Mouse (Mus musculus) embryonic facial prominence, embryonic 12.5 days (tissue): Measurements from ENCODE around the gene Creb3l2. TPM values are rescaled to one million over a fixed set of nuclear protein-coding genes. Genes with fewer than 3 reads are reported as not detected.
"Not testable (repeated sequence)": the region's sequence is repeated elsewhere in the genome, so short reads cannot be mapped to it uniquely, and the experiment has no call there.

Experiments
- ATAC-seq: fragments of 200-750 bp; cut with Nextera tagmentation; 2 replicates; pipeline ENCODE4 v1.8.0; 2017; ENCODE audit not compliant: insufficient number of reproducible peaks, insufficient read depth, low FRiP score, low TSS enrichment
- H3K27ac ChIP-seq: fragments of 300-500 bp; sonication (generic); 2 replicates; pipeline ENCODE4 v1.5.1; 2016; ENCODE audit warnings: mild to moderate bottlenecking
- H3K27me3 ChIP-seq: fragments of 300-500 bp; sonication (generic); 2 replicates; pipeline ENCODE4 v1.6.1; 2016; ENCODE audit warnings: mild to moderate bottlenecking, moderate library complexity
- H3K36me3 ChIP-seq: fragments of 300-500 bp; sonication (generic); 2 replicates; pipeline ENCODE4 v1.6.1; 2016; ENCODE audit warnings: mild to moderate bottlenecking
- H3K4me1 ChIP-seq: fragments of 300-500 bp; sonication (generic); 2 replicates; pipeline ENCODE4 v1.6.1; 2016
- H3K4me2 ChIP-seq: fragments of 300-500 bp; sonication (generic); replicated peaks from 2 replicates; pipeline ENCODE4 v1.6.1; 2016; ENCODE audit warnings: mild to moderate bottlenecking, moderate library complexity
- H3K4me3 ChIP-seq: fragments of 300-500 bp; sonication (generic); 2 replicates; pipeline ENCODE4 v1.5.1; 2016; ENCODE audit warnings: mild to moderate bottlenecking
- H3K9ac ChIP-seq: fragments of 300-500 bp; sonication (generic); 2 replicates; pipeline ENCODE4 v1.6.1; 2016; ENCODE audit warnings: mild to moderate bottlenecking, moderate library complexity
- H3K9me3 ChIP-seq: fragments of 300-500 bp; sonication (generic); 2 replicates; pipeline ENCODE4 v1.6.1; 2016; ENCODE audit warnings: mild to moderate bottlenecking, moderate library complexity
- WGBS: fragments of 180-500 bp; shearing (Covaris S2); methylation state at CpG from one replicate; pipeline ENCODE4 v1.1.7; 2016; 5-methylcytosine and 5-hydroxymethylcytosine counted together
- polyA plus RNA-seq: library from polyadenylated mRNA; unstranded; fragments of >200 nt; fragmentation: Nextera tagmentation; extraction: Ambion mirVana; gene quantifications from 2 replicates; pipeline ENCODE4 v1.2.1, GENCODE M21; 2016

Creb3l2 gene
- polyA plus RNA-seq, 1 experiment from 2014 or later = 25.6 TPM

GRCm38 (mm10) chr6:37391313-37391712, 50.6 kb downstream of the Creb3l2 start:
- WGBS = 72% methylated on average over 7 of the region's 7 CpGs
- Histone ChIP-seq H3K36me3 (peaks cover 4% of the 10 kb centered on the region; the same call in 1 of the 2 replicates), H3K9me3 (no peaks in the 10 kb centered on the region), H3K4me3 (no peak overlapping the region), H3K27ac (no peak overlapping the region), H3K4me1 (peaks cover 26% of the 10 kb centered on the region; the same call in 1 of the 2 replicates), H3K27me3 (no peaks in the 10 kb centered on the region), H3K4me2 (no peak overlapping the region), H3K9ac (no peak overlapping the region)
- ATAC-seq = no peak

GRCm38 (mm10) chr6:37388960-37389359, 53.0 kb downstream of the Creb3l2 start:
- Histone ChIP-seq H3K27me3 (no peaks in the 10 kb centered on the region), H3K9ac (no peak overlapping the region), H3K4me3 (no peak overlapping the region), H3K36me3 (no peaks in the 10 kb centered on the region; the same call in 1 of the 2 replicates), H3K27ac (no peak overlapping the region), H3K4me1 (peaks cover 25% of the 10 kb centered on the region; the same call in 1 of the 2 replicates), H3K9me3 (no peaks in the 10 kb centered on the region), H3K4me2 (no peak overlapping the region)
- 76% methylated on average over 8 of the region's 8 CpGs for WGBS
- ATAC-seq = no peak

- H3K36me3 ChIP-seq = no peaks in the 10 kb centered on the region; the same call in 1 of the 2 replicates
- H3K27me3 ChIP-seq = no peaks in the 10 kb centered on the region
- no peaks in the 10 kb centered on the region for H3K9me3 ChIP-seq
- no peak for ATAC-seq
- no peak overlapping the region for H3K27ac ChIP-seq
- 89% methylated on average over 6 of the region's 6 CpGs for WGBS
- peaks cover 20% of the 10 kb centered on the region; the same call in 1 of the 2 replicates for H3K4me1 ChIP-seq
- H3K4me3 ChIP-seq = no peak overlapping the region
- H3K9ac ChIP-seq = no peak overlapping the region
- no peak overlapping the region for H3K4me2 ChIP-seq
Observed at GRCm38 (mm10) chr6:37388501-37388900, 53.4 kb downstream of the Creb3l2 start.

GRCm38 (mm10) chr6:37387281-37387680, 54.7 kb downstream of the Creb3l2 start:
- H3K4me1 ChIP-seq = peaks cover 12% of the 10 kb centered on the region; the same call in 1 of the 2 replicates
- no peaks in the 10 kb centered on the region; the same call in 1 of the 2 replicates for H3K36me3 ChIP-seq
- WGBS = 87% methylated on average over 4 of the region's 4 CpGs
- ATAC-seq = no peak
- no peaks in the 10 kb centered on the region for H3K27me3 ChIP-seq
- H3K27ac ChIP-seq = no peak overlapping the region
- H3K4me2 ChIP-seq = no peak overlapping the region
- H3K4me3 ChIP-seq = no peak overlapping the region
- no peak overlapping the region for H3K9ac ChIP-seq
- H3K9me3 ChIP-seq = no peaks in the 10 kb centered on the region

- Histone ChIP-seq H3K27ac (no peak overlapping the region), H3K4me1 (0 out of 2 replicates have a peak, but pooled peaks cover 4% of the 10 kb centered on the region), H3K27me3 (no peaks in the 10 kb centered on the region), H3K4me3 (no peak overlapping the region), H3K9me3 (no peaks in the 10 kb centered on the region), H3K36me3 (no peaks in the 10 kb centered on the region; the same call in 1 of the 2 replicates), H3K9ac (no peak overlapping the region), H3K4me2 (no peak overlapping the region)
- WGBS = 61% methylated on average over 2 of the region's 2 CpGs
- no peak for ATAC-seq
Observed at GRCm38 (mm10) chr6:37385602-37386285, 56.2 kb downstream of the Creb3l2 start.

- Histone ChIP-seq H3K4me3 (no peak overlapping the region), H3K27ac (no peak overlapping the region), H3K9me3 (no peaks in the 10 kb centered on the region), H3K27me3 (no peaks in the 10 kb centered on the region), H3K4me2 (no peak overlapping the region), H3K36me3 (peaks cover 14% of the 10 kb centered on the region; the same call in 1 of the 2 replicates), H3K9ac (no peak overlapping the region), H3K4me1 (0 out of 2 replicates have a peak, but pooled peaks cover 3% of the 10 kb centered on the region)
- ATAC-seq = no peak
- 86% methylated on average over 6 of the region's 6 CpGs for WGBS
Observed at GRCm38 (mm10) chr6:37382761-37383160, 59.2 kb downstream of the Creb3l2 start.

GRCm38 (mm10) chr6:37377836-37378580, 63.9 kb downstream of the Creb3l2 start:
- no peaks in the 10 kb centered on the region for H3K27me3 ChIP-seq

GRCm38 (mm10) chr6:37377387-37377786, 64.6 kb downstream of the Creb3l2 start:
- 84% methylated on average over 3 of the region's 3 CpGs for WGBS

More at GRCm38 (mm10) chr6:37377836-37378580, 63.9 kb downstream of the Creb3l2 start:
- Histone ChIP-seq H3K9me3 (no peaks in the 10 kb centered on the region), H3K9ac (no peak overlapping the region), H3K36me3 (peaks cover 23% of the 10 kb centered on the region; the same call in 1 of the 2 replicates), H3K4me1 (no peaks in the 10 kb centered on the region), H3K4me3 (no peak overlapping the region), H3K4me2 (no peak overlapping the region), H3K27ac (no peak overlapping the region)
- WGBS = 84% methylated on average over 12 of the region's 12 CpGs
- ATAC-seq = no peak

GRCm38 (mm10) chr6:37375452-37375851, 66.5 kb downstream of the Creb3l2 start:
- Histone ChIP-seq H3K4me3 (no peak overlapping the region), H3K9me3 (no peaks in the 10 kb centered on the region), H3K27me3 (no peaks in the 10 kb centered on the region), H3K27ac (0 out of 2 replicates have a peak overlapping the region, but pooled peaks have one; percentile 30), H3K4me1 (no peaks in the 10 kb centered on the region), H3K36me3 (peaks cover 30% of the 10 kb centered on the region; the same call in 1 of the 2 replicates), H3K4me2 (no peak overlapping the region), H3K9ac (no peak overlapping the region)
- ATAC-seq = no peak
- WGBS = 81% methylated on average over 10 of the region's 10 CpGs

More at GRCm38 (mm10) chr6:37377387-37377786, 64.6 kb downstream of the Creb3l2 start:
- H3K4me3 ChIP-seq, H3K9ac ChIP-seq, H3K4me2 ChIP-seq, ATAC-seq, H3K27ac ChIP-seq, H3K4me1 ChIP-seq, H3K9me3 ChIP-seq, H3K27me3 ChIP-seq: not testable (repeated sequence)
- H3K36me3 ChIP-seq = peaks cover 24% of the 10 kb centered on the region; the same call in 1 of the 2 replicates

- ATAC-seq = no peak
- no peaks in the 10 kb centered on the region for H3K9me3 ChIP-seq
- no peak overlapping the region for H3K4me3 ChIP-seq
- peaks cover 12% of the 10 kb centered on the region; the same call in 1 of the 2 replicates for H3K36me3 ChIP-seq
- H3K9ac ChIP-seq = no peak overlapping the region
- H3K27ac ChIP-seq = no peak overlapping the region
- no peaks in the 10 kb centered on the region; the same call in 1 of the 2 replicates for H3K4me1 ChIP-seq
- 78% methylated on average over 7 of the region's 7 CpGs for WGBS
- H3K27me3 ChIP-seq = no peaks in the 10 kb centered on the region
- no peak overlapping the region for H3K4me2 ChIP-seq
Observed at GRCm38 (mm10) chr6:37371341-37371740, 70.6 kb downstream of the Creb3l2 start.

- no peak for ATAC-seq
- WGBS = 88% methylated on average over 12 of the region's 12 CpGs
- peaks cover 5% of the 10 kb centered on the region for H3K4me1 ChIP-seq
- H3K9ac ChIP-seq = no peak overlapping the region
- H3K36me3 ChIP-seq = peaks cover 12% of the 10 kb centered on the region; the same call in 1 of the 2 replicates
- H3K4me2 ChIP-seq = no peak overlapping the region
- no peak overlapping the region for H3K4me3 ChIP-seq
- no peak overlapping the region for H3K27ac ChIP-seq
- no peaks in the 10 kb centered on the region for H3K9me3 ChIP-seq
- H3K27me3 ChIP-seq = no peaks in the 10 kb centered on the region
Observed at GRCm38 (mm10) chr6:37370566-37370965, 71.4 kb downstream of the Creb3l2 start.
